Mouse (Mus musculus) ZHBTc4 (cell line): ENCODE data around the gene Gm12394.
"Not testable (repeated sequence)": the region's sequence is repeated elsewhere in the genome, so short reads cannot be mapped to it uniquely, and the experiment has no call there.

Experiments used
- DNase-seq: peaks from one replicate; pipeline ENCODE4 v3.0.0-alpha.2; 2011; ENCODE audit warnings: low read depth, low spot score

Gene Gm12394

DNA sequence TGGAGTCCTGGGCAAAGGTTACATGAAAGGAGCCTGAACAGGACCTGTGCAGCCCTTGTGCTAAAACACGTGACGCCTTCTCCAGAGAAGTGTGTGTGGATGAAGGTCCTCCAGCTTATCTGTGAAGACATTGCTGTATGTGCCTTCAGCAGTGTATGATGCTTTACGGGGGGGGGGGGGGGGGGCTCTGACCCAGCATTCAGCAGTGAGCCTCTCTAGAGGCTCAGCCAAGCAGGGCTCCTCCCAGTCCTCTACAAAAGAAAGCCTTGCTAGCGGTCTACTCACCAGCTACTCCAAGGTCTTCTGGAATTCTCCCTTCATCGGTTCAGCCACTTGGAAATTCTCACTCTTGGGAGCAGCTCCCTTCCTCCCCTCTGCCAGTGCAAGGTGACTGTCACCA, 6.9 kb upstream of the Gm12394 start:
- DNase-seq = not testable (repeated sequence)

DNA sequence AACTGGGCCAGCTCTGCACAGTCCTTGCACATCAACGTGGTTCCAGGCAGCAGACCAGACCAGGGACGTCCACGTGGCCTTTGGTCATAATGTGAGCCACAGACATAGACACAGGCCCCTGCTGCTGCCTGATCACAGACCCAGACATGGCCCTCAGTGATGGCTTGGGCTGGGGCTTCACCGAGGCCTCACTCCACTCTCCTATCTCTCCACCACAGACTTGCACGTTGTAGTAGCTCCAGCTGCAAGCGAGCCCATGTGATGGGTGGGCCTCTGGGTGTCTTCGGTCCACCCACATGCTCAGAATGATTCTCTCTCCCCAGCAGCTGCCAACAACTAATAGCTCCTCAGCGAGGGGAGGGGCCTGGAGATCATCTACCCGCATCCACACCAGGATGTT, 3.9 kb upstream of the Gm12394 start:
- DNase-seq = not testable (repeated sequence)

DNA sequence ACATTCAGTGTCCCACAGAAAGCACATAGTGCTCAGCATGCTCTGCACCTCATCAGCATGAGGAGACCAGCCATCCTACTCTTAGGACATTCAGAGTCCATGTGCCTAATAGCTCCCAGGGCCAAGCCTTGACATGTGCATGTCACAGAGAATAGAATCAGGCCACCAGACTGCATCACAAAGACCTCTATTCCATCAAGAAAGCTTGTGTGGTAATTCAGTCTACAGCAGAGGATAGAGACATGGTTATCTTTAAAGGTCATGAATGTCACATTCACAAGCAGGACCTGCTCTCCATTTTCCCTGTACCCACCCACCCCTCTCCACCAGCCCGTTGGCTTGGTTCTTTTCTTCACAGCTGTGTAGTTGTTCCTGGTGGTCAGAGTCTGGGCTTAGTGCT, 2.8 kb downstream of the Gm12394 start, which contains the start of gene Fam205a1:
Fam205a1 (minus strand) TSS at position 101 of the 400 bp plus-strand sequence.
- DNase-seq = not testable (repeated sequence)

DNA sequence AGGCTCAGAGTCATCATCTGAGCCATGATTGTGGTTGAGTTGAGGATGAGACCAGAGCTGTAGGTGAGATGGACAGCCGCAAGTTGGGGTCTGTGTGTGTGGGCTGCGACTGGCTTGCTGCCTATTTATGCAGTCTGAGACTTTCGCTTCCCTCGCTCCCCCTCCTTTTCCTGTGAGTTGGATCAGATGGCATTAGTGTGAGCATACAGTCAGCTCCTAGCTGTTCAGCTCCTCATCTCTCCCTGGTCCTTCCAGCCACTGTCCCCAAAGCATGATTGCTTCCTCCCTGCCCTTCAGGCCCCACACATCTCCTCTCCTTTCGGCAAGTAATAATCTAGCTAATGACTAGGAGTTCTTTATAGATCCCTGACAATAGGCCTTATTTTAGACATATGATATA, 82.7 kb downstream of the Gm12394 start, which contains the start of gene Ccl21a:
Ccl21a (minus strand) TSS at position 101 of the 400 bp plus-strand sequence.
- not testable (repeated sequence) for DNase-seq

DNA sequence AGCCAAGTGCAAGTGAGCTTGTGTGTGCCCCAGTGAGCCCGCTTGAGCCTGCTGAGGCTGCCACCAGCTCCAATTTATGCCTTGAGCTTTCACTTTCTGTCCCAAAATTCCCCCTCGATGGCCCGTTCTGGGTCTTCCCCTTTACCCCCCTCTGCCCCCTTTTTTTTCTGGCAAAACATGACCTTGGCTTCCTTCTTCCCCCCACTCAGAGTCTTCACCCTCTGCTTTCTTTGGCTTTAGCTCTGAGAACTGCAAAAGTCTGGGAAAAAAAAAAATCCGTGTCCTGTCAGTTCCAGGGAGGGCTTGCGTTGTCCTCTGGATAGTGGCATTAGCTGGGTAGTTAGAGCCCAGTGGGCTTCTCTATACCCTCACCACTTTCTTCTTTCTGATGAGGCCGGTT, 100.1 kb downstream of the Gm12394 start, which contains the start of gene Ccl19:
Ccl19 (minus strand) TSS at position 101 of the 400 bp plus-strand sequence.
- DNase-seq = not testable (repeated sequence)

DNA sequence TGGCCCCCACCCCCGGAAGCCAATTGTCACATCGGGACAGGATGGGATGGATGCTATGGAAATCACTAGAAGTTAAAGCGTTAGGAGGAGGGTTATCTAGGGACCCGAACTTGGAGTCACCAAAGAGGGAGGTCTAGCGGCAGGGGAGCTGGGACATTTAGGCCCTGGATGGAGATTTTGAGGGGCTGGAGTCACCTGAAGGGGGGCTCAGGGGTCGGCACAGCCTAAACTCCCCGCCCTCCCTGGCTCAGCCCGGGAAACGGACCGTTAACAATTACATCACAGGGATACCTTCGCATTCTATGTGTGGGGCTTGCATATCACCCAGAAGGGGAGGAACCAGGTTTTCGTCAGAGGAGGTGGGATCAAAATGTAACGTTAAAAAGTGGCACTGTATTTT, 121.3 kb downstream of the Gm12394 start, which contains the start of gene 4930578G10Rik:
4930578G10Rik (plus strand) TSS at position 301 of the 400 bp plus-strand sequence.
- DNase-seq = not testable (repeated sequence)
